ENCODE assay signal across 9 mouse cellular contexts in genomic region chr17:27685550-27685913, GRCm38 (mm10). TPM values are rescaled to one million over a fixed set of nuclear protein-coding genes. Genes with fewer than 3 reads are reported as not detected.
A peak's percentile ranks its signal among the peaks of the same experiment; 100 is the strongest.
DNase-seq lines count a peak whose midpoint lies in the region; ATAC-seq lines count a peak whose summit lies in the region.
"Had no signal": no experiment of that assay in that cellular context is flagged by ENCODE, and none has a peak within 500 bp of the region (broad histone marks: within the 10 kb centered on the region; RNA-seq: fewer than 3 reads in every experiment).

No protein-coding gene starts in this region.

- 3% methylated on average over 11 of the region's 11 CpGs for WGBS in heart, embryonic 11.5 days (ENCODE audit: insufficient replicate concordance)
- 3% methylated on average over 11 of the region's 11 CpGs for WGBS in hindbrain, embryonic 12.5 days
- 1% methylated on average over 11 of the region's 11 CpGs for WGBS in midbrain, embryonic 12.5 days

- no peak overlapping the region for H3K9ac ChIP-seq in heart, embryonic 11.5 days (ENCODE audit: low read depth, low read length)
- peak overlapping the region; percentile 51 for H3K9ac ChIP-seq in hindbrain, embryonic 12.5 days
- H3K9ac ChIP-seq in midbrain, embryonic 12.5 days (replicated peaks): peak overlapping the region; percentile 63

- peak overlapping the region; percentile 50 for H3K4me3 ChIP-seq in heart, embryonic 11.5 days (ENCODE audit: low read depth, low read length)
- H3K4me3 ChIP-seq in hindbrain, embryonic 12.5 days: peak overlapping the region; percentile 38
- peak overlapping the region; percentile 45 for H3K4me3 ChIP-seq in midbrain, embryonic 12.5 days

- no peaks in the 10 kb centered on the region for H3K9me3 ChIP-seq in heart, embryonic 11.5 days (replicated peaks; ENCODE audit: control insufficient read depth, low read length)
- H3K9me3 ChIP-seq in hindbrain, embryonic 12.5 days (replicated peaks): no peaks in the 10 kb centered on the region
- H3K9me3 ChIP-seq in midbrain, embryonic 12.5 days: no peaks in the 10 kb centered on the region

- H3K36me3 ChIP-seq in heart, embryonic 11.5 days (ENCODE audit: control insufficient read depth, insufficient read depth, low read length): no peaks in the 10 kb centered on the region
- no peaks in the 10 kb centered on the region for H3K36me3 ChIP-seq in hindbrain, embryonic 12.5 days
- no peaks in the 10 kb centered on the region for H3K36me3 ChIP-seq in midbrain, embryonic 12.5 days

- peaks cover 9% of the 10 kb centered on the region for H3K4me1 ChIP-seq in heart, embryonic 11.5 days (ENCODE audit: control insufficient read depth, insufficient read depth, low read length)
- H3K4me1 ChIP-seq in hindbrain, embryonic 12.5 days: peaks cover 25% of the 10 kb centered on the region
- peaks cover 15% of the 10 kb centered on the region for H3K4me1 ChIP-seq in midbrain, embryonic 12.5 days

- no peak for ATAC-seq in heart, embryonic 11.5 days (replicated peaks; ENCODE audit: insufficient number of reproducible peaks, low FRiP score, low TSS enrichment)
- ATAC-seq in hindbrain, embryonic 12.5 days (ENCODE audit: low FRiP score): peak; percentile 35
- peak; percentile 20; the same call in 1 of the 2 replicates for ATAC-seq in midbrain, embryonic 12.5 days (ENCODE audit: low FRiP score, low read depth)

- no peak for DNase-seq in heart, postnatal 14 days
- peak; percentile 44 for DNase-seq in MN1 (ENCODE audit: low spot score)
- DNase-seq in spleen, postnatal 4 days (ENCODE audit: low spot score in 2 of 2): no peak
- no peak for DNase-seq in adrenal gland, postnatal 36 days
- no peak for DNase-seq in thymus, postnatal 36 days

- H3K27me3 ChIP-seq in heart, embryonic 11.5 days (ENCODE audit: control insufficient read depth, insufficient read depth, low read length): peaks cover 64% of the 10 kb centered on the region
- H3K27me3 ChIP-seq in hindbrain, embryonic 12.5 days: peaks cover 45% of the 10 kb centered on the region
- peaks cover 53% of the 10 kb centered on the region for H3K27me3 ChIP-seq in midbrain, embryonic 12.5 days

- H3K4me2 ChIP-seq in heart, embryonic 11.5 days: peak overlapping the region; percentile 68
- H3K4me2 ChIP-seq in hindbrain, embryonic 12.5 days (replicated peaks): peak overlapping the region; percentile 61
- H3K4me2 ChIP-seq in midbrain, embryonic 12.5 days (replicated peaks): peak overlapping the region; percentile 84

- intact Hi-C loops in heart, postnatal 14 days (cut with DNase I): no loop called here

- H3K27ac ChIP-seq in heart, embryonic 11.5 days (ENCODE audit: low read depth, low read length): no peak overlapping the region
- no peak overlapping the region for H3K27ac ChIP-seq in hindbrain, embryonic 12.5 days
- H3K27ac ChIP-seq in midbrain, embryonic 12.5 days (replicated peaks): no peak overlapping the region

RNA-seq across cellular contexts. Expression of gene Pacsin1, which starts 30.2 kb away (rescaled TPM):
- 2.5 and 2.9 TPM in 2 replicates for polyA plus RNA-seq in heart, embryonic 11.5 days (2014; fragmentation: Nextera tagmentation; extraction: Ambion mirVana)
- total RNA-seq in heart, postnatal 14 days (2021): under 1 TPM; 0.27 to 0.48 TPM
- polyA plus RNA-seq in hindbrain, embryonic 12.5 days (2016; fragmentation: Nextera tagmentation; extraction: Ambion mirVana): 11.0 and 13.4 TPM in 2 replicates
- polyA plus RNA-seq in midbrain, embryonic 12.5 days (2016; fragmentation: Nextera tagmentation; extraction: Ambion mirVana): 6.3 and 6.7 TPM in 2 replicates
- 1 to 10 TPM; 2.5 to 3.5 TPM for total RNA-seq in adrenal gland, postnatal 36 days (2021)

RNA-seq across cellular contexts. Expression of gene Spdef, which starts 43.2 kb away (rescaled TPM):
- polyA plus RNA-seq in heart, embryonic 11.5 days (2014; fragmentation: Nextera tagmentation; extraction: Ambion mirVana): 0.25 and 0.26 TPM in 2 replicates
- total RNA-seq in heart, postnatal 14 days (2021): not detected
- polyA plus RNA-seq in hindbrain, embryonic 12.5 days (2016; fragmentation: Nextera tagmentation; extraction: Ambion mirVana): 0.35 and 0.48 TPM in 2 replicates
- polyA plus RNA-seq in midbrain, embryonic 12.5 days (2016; fragmentation: Nextera tagmentation; extraction: Ambion mirVana): 0.39 and 0.40 TPM in 2 replicates
- total RNA-seq in adrenal gland, postnatal 36 days (2021): under 1 TPM in 1 of 2 experiments, not detected in 1; 0.16 TPM

RNA-seq across cellular contexts. Expression of gene Rps10, which starts 49.1 kb away (rescaled TPM):
- 659 and 724 TPM in 2 replicates for polyA plus RNA-seq in heart, embryonic 11.5 days (2014; fragmentation: Nextera tagmentation; extraction: Ambion mirVana)
- total RNA-seq in heart, postnatal 14 days (2021): 100 to 1,000 TPM; 542 to 580 TPM
- 618 and 712 TPM in 2 replicates for polyA plus RNA-seq in hindbrain, embryonic 12.5 days (2016; fragmentation: Nextera tagmentation; extraction: Ambion mirVana)
- 694 and 702 TPM in 2 replicates for polyA plus RNA-seq in midbrain, embryonic 12.5 days (2016; fragmentation: Nextera tagmentation; extraction: Ambion mirVana)
- total RNA-seq in adrenal gland, postnatal 36 days (2021): 1,000 to 10,000 TPM in 1 of 2 experiments, 100 to 1,000 TPM in 1; 945 to 1,005 TPM

RNA-seq across cellular contexts. Expression of gene RPS10-NUDT3, which starts 50.5 kb away (rescaled TPM):
- not detected in 2 replicates for polyA plus RNA-seq in heart, embryonic 11.5 days (2014; fragmentation: Nextera tagmentation; extraction: Ambion mirVana)
- total RNA-seq in heart, postnatal 14 days (2021): not detected
- not detected in 2 replicates for polyA plus RNA-seq in hindbrain, embryonic 12.5 days (2016; fragmentation: Nextera tagmentation; extraction: Ambion mirVana)
- not detected in 2 replicates for polyA plus RNA-seq in midbrain, embryonic 12.5 days (2016; fragmentation: Nextera tagmentation; extraction: Ambion mirVana)
- total RNA-seq in adrenal gland, postnatal 36 days (2021): not detected
- polyA plus RNA-seq: gonadal fat pad, adult 2 months had no signal
